Mouse (Mus musculus) heart, adult 2 months (tissue): ENCODE results near the gene Arid4a.

Experiments
- CTCF ChIP-seq: fragments of 200-600 bp; IDR thresholded peaks from 2 replicates; pipeline ENCODE4 v1.8.1; 2022; ENCODE audit warnings: antibody characterized with exemption, mild to moderate bottlenecking, moderate library complexity
- POLR2A ChIP-seq: fragments of 200-500 bp; IDR thresholded peaks from 2 replicates; pipeline ENCODE4 v1.6.1; 2011; ENCODE audit warnings: mild to moderate bottlenecking, low read depth, low read length, control low read depth; ENCODE audit not compliant: insufficient read depth

DNA sequence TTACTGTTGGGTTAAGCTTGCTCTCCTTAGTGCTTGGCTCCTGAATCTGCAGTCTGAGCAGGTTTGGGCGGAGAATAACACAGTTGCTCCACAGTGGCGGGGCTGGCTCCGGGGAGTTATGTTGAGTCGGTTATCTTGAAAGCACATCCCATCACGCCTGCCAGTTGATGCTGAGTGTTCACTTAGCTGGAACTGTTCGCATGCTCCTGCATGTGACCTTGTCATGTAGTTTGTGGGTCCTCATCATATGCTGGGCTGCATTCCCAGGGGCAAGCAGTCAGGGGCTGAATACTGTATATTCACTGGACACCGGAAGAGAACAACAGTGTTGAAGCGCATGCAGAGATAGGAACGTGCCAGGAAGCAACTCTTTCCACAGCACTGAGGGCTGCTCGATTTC lies 97.3 kb downstream of the Arid4a start:
- no peak for TF ChIP-seq POLR2A
- no peak for TF ChIP-seq CTCF
